Mouse (Mus musculus) right cerebral cortex, postnatal 36 days (tissue): ENCODE measurements around the gene Inf2.

Experiments
- DNase-seq, 2 experiments: peaks; one replicate each; pipeline ENCODE4 v3.0.0; 2022; ENCODE audit warnings: low spot score in 2 of 2, mixed read lengths in 1 of 2

Gene Inf2

GRCm38 (mm10) chr12:112626455-112626854 lies 37.9 kb downstream of the Inf2 start:
- DNase-seq, result no peak

- DNase-seq, result no peak
Measured at GRCm38 (mm10) chr12:112627097-112627881, 38.7 kb downstream of the Inf2 start.

GRCm38 (mm10) chr12:112628197-112628596 lies 39.6 kb downstream of the Inf2 start:
- DNase-seq, result no peak

GRCm38 (mm10) chr12:112628928-112629721 lies 40.5 kb downstream of the Inf2 start:
- DNase-seq, result no peak

- DNase-seq, result no peak
Measured at GRCm38 (mm10) chr12:112630029-112630428, 41.4 kb downstream of the Inf2 start.

GRCm38 (mm10) chr12:112630796-112631195 lies 42.2 kb downstream of the Inf2 start:
- no peak for DNase-seq

GRCm38 (mm10) chr12:112631472-112631871 lies 42.9 kb downstream of the Inf2 start:
- no peak for DNase-seq

GRCm38 (mm10) chr12:112632084-112632777 lies 43.6 kb downstream of the Inf2 start:
- no peak for DNase-seq

GRCm38 (mm10) chr12:112632907-112633306 lies 44.3 kb downstream of the Inf2 start:
- DNase-seq, result no peak

- no peak for DNase-seq
Measured at GRCm38 (mm10) chr12:112633686-112634085, 45.1 kb downstream of the Inf2 start.

- no peak for DNase-seq
Measured at GRCm38 (mm10) chr12:112639526-112639925, 50.9 kb downstream of the Inf2 start.

- no peak for DNase-seq
Measured at GRCm38 (mm10) chr12:112643126-112643525, 54.5 kb downstream of the Inf2 start.

GRCm38 (mm10) chr12:112644180-112644854 lies 55.7 kb downstream of the Inf2 start, which contains the start of gene Siva1:
Gene Siva1, plus strand, starts transcription at chr12:112644679.
- peak; percentile 97 for DNase-seq

GRCm38 (mm10) chr12:112644855-112645506 lies 56.4 kb downstream of the Inf2 start:
- peak; percentile 32 to 38 for DNase-seq

GRCm38 (mm10) chr12:112646139-112646538 lies 57.6 kb downstream of the Inf2 start:
- no peak for DNase-seq

GRCm38 (mm10) chr12:112648081-112648480 lies 59.5 kb downstream of the Inf2 start:
- no peak for DNase-seq

- no peak for DNase-seq
Measured at GRCm38 (mm10) chr12:112651778-112652439, 63.3 kb downstream of the Inf2 start.

- peak; percentile 59 to 74 for DNase-seq
Measured at GRCm38 (mm10) chr12:112653157-112653824, 64.7 kb downstream of the Inf2 start.

GRCm38 (mm10) chr12:112654076-112654475 lies 65.5 kb downstream of the Inf2 start:
- no peak for DNase-seq

GRCm38 (mm10) chr12:112658619-112659018 lies 70.0 kb downstream of the Inf2 start:
- no peak for DNase-seq
